Mouse (Mus musculus): ENCODE results near the gene Rps18.
"Not testable (repeated sequence)": the region's sequence is repeated elsewhere in the genome, so short reads cannot be mapped to it uniquely, and the experiment has no call there.

The Rps18 gene

GRCm38 (mm10) chr17:33955555-33956214 lies at the start of gene Rps18, which contains the start of gene Vps52:
Gene Rps18, minus strand, starts transcription at chr17:33956001.
Gene Vps52, plus strand, starts transcription at chr17:33955812.
- DNase-seq = peak; percentile 95

GRCm38 (mm10) chr17:34003426-34003825 lies 47.6 kb upstream of the Rps18 start:
- peak; percentile 67 for DNase-seq

- not testable (repeated sequence) for DNase-seq
Observed at GRCm38 (mm10) chr17:34000796-34001195, 45.0 kb upstream of the Rps18 start.

- peak; percentile 93 for DNase-seq
Observed at GRCm38 (mm10) chr17:34000150-34000537, 44.3 kb upstream of the Rps18 start, which contains the start of gene H2-K1. Gene H2-K1, minus strand, starts transcription at chr17:34000347.

- DNase-seq = peak; percentile 61
Observed at GRCm38 (mm10) chr17:33999341-34000149, 43.7 kb upstream of the Rps18 start.

GRCm38 (mm10) chr17:33998697-33999096 lies 42.9 kb upstream of the Rps18 start:
- DNase-seq = not testable (repeated sequence)

- DNase-seq = not testable (repeated sequence)
Observed at GRCm38 (mm10) chr17:33997025-33997424, 41.2 kb upstream of the Rps18 start.

- DNase-seq = no peak
Observed at GRCm38 (mm10) chr17:33995651-33996050, 39.9 kb upstream of the Rps18 start.

- DNase-seq = no peak
Observed at GRCm38 (mm10) chr17:33994959-33995358, 39.2 kb upstream of the Rps18 start.

GRCm38 (mm10) chr17:33991788-33992664 lies 36.2 kb upstream of the Rps18 start:
- peak; percentile 76 for DNase-seq

GRCm38 (mm10) chr17:33982136-33982535 lies 26.3 kb upstream of the Rps18 start:
- DNase-seq = peak; percentile 78

GRCm38 (mm10) chr17:33981192-33981909 lies 25.6 kb upstream of the Rps18 start:
- DNase-seq = peak; percentile 93

- DNase-seq = no peak
Observed at GRCm38 (mm10) chr17:33980181-33981035, 24.6 kb upstream of the Rps18 start.

GRCm38 (mm10) chr17:33979512-33980050 lies 23.8 kb upstream of the Rps18 start:
- DNase-seq = no peak

GRCm38 (mm10) chr17:33978631-33979031 lies 22.8 kb upstream of the Rps18 start:
- peak; percentile 85 for DNase-seq

GRCm38 (mm10) chr17:33977861-33978557 lies 22.2 kb upstream of the Rps18 start:
- no peak for DNase-seq

- no peak for DNase-seq
Observed at GRCm38 (mm10) chr17:33973572-33973971, 17.8 kb upstream of the Rps18 start.

- peak; percentile 79 for DNase-seq
Observed at GRCm38 (mm10) chr17:33972691-33973090, 16.9 kb upstream of the Rps18 start.

GRCm38 (mm10) chr17:33969394-33969793 lies 13.6 kb upstream of the Rps18 start:
- no peak for DNase-seq

GRCm38 (mm10) chr17:33968927-33969326 lies 13.1 kb upstream of the Rps18 start:
- no peak for DNase-seq
